Mouse (Mus musculus): ENCODE data around the gene Loxl3.

Gene Loxl3

GRCm38 (mm10) chr6:83003082-83003481 lies 30.9 kb upstream of the Loxl3 start:
- Histone ChIP-seq H3K9me3 (ENCODE audit: low read length) (no peaks in the 10 kb centered on the region), H3K27me3 (ENCODE audit: insufficient read depth, low read length) (no peaks in the 10 kb centered on the region), H3K4me3 (replicated peaks; ENCODE audit: low read length) (no peak overlapping the region), H3K36me3 (ENCODE audit: insufficient read depth, low read length) (no peaks in the 10 kb centered on the region), H3K4me1 (replicated peaks; ENCODE audit: low read depth, low read length) (no peaks in the 10 kb centered on the region)
- TF ChIP-seq NANOG (IDR thresholded peaks at IDR 0.05; ENCODE audit: borderline replicate concordance, low read length) (no peak), POU5F1 (IDR thresholded peaks at IDR 0.05; ENCODE audit: borderline replicate concordance, low read length) (no peak), CTCF (conservative IDR thresholded peaks at IDR 0.05; ENCODE audit: low read length) (no peak)

DNA sequence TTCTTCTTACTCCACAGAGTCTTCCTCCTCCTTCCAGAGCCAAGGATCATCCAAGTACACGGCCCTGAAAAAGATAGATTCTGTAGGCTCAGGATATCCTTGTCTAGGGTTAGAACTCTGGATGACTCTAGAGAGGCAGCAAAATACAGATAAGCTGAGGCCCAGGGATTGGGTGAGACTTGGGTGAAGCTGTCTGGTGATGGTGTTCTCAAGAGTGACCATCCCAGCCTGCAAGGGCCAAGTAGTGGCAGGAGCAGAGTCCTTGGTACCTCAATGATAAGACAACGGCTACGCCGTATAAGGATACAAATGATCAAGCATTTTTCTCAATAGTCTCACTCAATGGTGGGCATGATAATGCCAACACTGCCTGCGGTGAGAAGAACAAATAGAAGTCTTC lies 30.1 kb upstream of the Loxl3 start:
- TF ChIP-seq POU5F1 (IDR thresholded peaks at IDR 0.05; ENCODE audit: borderline replicate concordance, low read length) (no peak), NANOG (IDR thresholded peaks at IDR 0.05; ENCODE audit: borderline replicate concordance, low read length) (no peak), CTCF (conservative IDR thresholded peaks at IDR 0.05; ENCODE audit: low read length) (no peak)
- Histone ChIP-seq H3K9me3 (ENCODE audit: low read length) (no peaks in the 10 kb centered on the region), H3K4me3 (replicated peaks; ENCODE audit: low read length) (no peak overlapping the region), H3K27me3 (ENCODE audit: insufficient read depth, low read length) (no peaks in the 10 kb centered on the region), H3K36me3 (ENCODE audit: insufficient read depth, low read length) (no peaks in the 10 kb centered on the region), H3K4me1 (replicated peaks; ENCODE audit: low read depth, low read length) (no peaks in the 10 kb centered on the region)

- H3K4me1 ChIP-seq (replicated peaks; ENCODE audit: low read depth, low read length), result no peaks in the 10 kb centered on the region
- H3K4me3 ChIP-seq (replicated peaks; ENCODE audit: low read length), result no peak overlapping the region
- H3K36me3 ChIP-seq (ENCODE audit: insufficient read depth, low read length), result no peaks in the 10 kb centered on the region
- H3K9me3 ChIP-seq (ENCODE audit: low read length), result peaks cover under 1% of the 10 kb centered on the region; the same call in 1 of the 2 replicates
- TF ChIP-seq CTCF (conservative IDR thresholded peaks at IDR 0.05; ENCODE audit: low read length) (no peak), POU5F1 (IDR thresholded peaks at IDR 0.05; ENCODE audit: borderline replicate concordance, low read length) (no peak), NANOG (IDR thresholded peaks at IDR 0.05; ENCODE audit: borderline replicate concordance, low read length) (no peak)
- no peaks in the 10 kb centered on the region for H3K27me3 ChIP-seq (ENCODE audit: insufficient read depth, low read length)
Observed at GRCm38 (mm10) chr6:83004309-83004708, 29.7 kb upstream of the Loxl3 start.

DNA sequence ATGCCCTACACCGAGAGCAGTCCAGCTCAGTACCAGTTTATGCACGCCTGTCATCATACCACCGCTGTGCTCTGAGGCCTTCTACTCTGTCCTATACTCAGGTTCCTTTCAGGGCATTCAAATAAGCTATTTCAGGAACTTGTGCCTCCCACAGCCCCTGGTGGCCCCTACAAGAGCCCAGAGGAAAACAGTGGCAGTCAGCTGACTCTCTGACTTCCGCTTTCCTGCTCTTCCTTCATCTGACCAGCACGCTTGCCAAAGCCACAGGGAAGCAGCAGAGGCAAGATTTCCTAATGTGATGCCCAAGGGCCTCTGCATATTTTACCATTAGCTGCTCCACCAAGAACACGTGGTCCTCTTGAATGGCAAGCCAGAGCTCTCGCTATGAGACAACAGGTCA lies 29.1 kb upstream of the Loxl3 start:
- Histone ChIP-seq H3K4me1 (replicated peaks; ENCODE audit: low read depth, low read length) (no peaks in the 10 kb centered on the region), H3K9me3 (ENCODE audit: low read length) (peaks cover 6% of the 10 kb centered on the region), H3K36me3 (ENCODE audit: insufficient read depth, low read length) (no peaks in the 10 kb centered on the region), H3K27me3 (ENCODE audit: insufficient read depth, low read length) (no peaks in the 10 kb centered on the region), H3K4me3 (replicated peaks; ENCODE audit: low read length) (no peak overlapping the region)
- TF ChIP-seq POU5F1 (IDR thresholded peaks at IDR 0.05; ENCODE audit: borderline replicate concordance, low read length) (no peak), CTCF (conservative IDR thresholded peaks at IDR 0.05; ENCODE audit: low read length) (no peak), NANOG (IDR thresholded peaks at IDR 0.05; ENCODE audit: borderline replicate concordance, low read length) (no peak)

DNA sequence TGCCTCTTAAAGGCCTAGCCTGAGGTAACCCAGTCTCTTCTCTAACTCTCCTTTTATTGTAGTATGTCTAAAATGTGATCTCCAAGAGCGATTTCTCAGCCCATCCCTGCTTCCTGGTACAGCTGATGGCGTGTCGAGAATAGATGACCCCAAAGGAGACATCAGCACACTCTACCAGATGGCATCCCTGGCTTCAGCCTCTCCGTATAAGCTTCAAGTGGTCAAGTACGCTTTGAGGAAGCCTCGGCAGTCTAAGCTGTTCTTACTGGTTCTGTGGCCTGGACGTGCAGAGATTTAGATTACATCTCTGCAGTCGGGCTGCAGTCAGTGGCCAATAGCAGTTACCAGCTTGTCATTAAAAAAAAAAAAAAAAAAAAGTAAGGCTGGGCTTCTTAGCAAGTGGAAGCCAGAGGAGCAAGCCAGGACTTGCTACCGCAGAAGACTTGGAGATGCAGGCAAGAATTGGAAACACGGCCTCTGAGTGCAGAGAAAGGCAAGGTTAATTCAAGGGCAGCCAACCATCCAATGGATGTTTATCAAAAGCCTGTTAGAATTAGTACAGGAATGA lies 28.4 kb upstream of the Loxl3 start:
- no peak overlapping the region for H3K4me3 ChIP-seq (replicated peaks; ENCODE audit: low read length)
- no peaks in the 10 kb centered on the region for H3K4me1 ChIP-seq (replicated peaks; ENCODE audit: low read depth, low read length)
- no peak for TF ChIP-seq NANOG (IDR thresholded peaks at IDR 0.05; ENCODE audit: borderline replicate concordance, low read length)
- no peak for TF ChIP-seq POU5F1 (IDR thresholded peaks at IDR 0.05; ENCODE audit: borderline replicate concordance, low read length)
- no peaks in the 10 kb centered on the region for H3K36me3 ChIP-seq (ENCODE audit: insufficient read depth, low read length)
- H3K27me3 ChIP-seq (ENCODE audit: insufficient read depth, low read length), result no peaks in the 10 kb centered on the region
- H3K9me3 ChIP-seq (ENCODE audit: low read length), result peaks cover 13% of the 10 kb centered on the region

DNA sequence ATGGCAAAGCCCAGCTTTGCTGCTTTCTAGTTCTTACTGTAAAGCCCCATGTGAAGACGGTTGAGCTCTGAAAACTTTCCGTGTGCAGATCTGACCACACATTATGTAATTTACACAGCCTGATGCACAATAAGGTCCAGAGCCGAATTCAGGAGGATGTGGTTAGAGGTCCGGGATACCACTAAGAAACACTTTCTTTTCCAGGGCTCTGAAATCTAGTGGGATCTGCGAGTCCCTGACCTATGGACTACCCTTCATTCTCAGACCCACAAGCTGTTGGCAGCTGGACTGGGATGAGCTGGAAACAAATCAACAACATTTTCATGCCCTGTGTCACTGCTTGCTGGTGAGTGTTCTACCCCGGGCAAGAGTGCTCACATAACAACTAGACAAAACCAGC lies 27.9 kb upstream of the Loxl3 start:
- TF ChIP-seq POU5F1 (IDR thresholded peaks at IDR 0.05; ENCODE audit: borderline replicate concordance, low read length) (no peak), NANOG (IDR thresholded peaks at IDR 0.05; ENCODE audit: borderline replicate concordance, low read length) (no peak), CTCF (conservative IDR thresholded peaks at IDR 0.05; ENCODE audit: low read length) (no peak)
- H3K9me3 ChIP-seq (ENCODE audit: low read length), result peaks cover 19% of the 10 kb centered on the region
- H3K4me3 ChIP-seq (replicated peaks; ENCODE audit: low read length), result no peak overlapping the region
- H3K36me3 ChIP-seq (ENCODE audit: insufficient read depth, low read length), result no peaks in the 10 kb centered on the region
- no peaks in the 10 kb centered on the region for H3K4me1 ChIP-seq (replicated peaks; ENCODE audit: low read depth, low read length)
- H3K27me3 ChIP-seq (ENCODE audit: insufficient read depth, low read length), result no peaks in the 10 kb centered on the region

GRCm38 (mm10) chr6:83008659-83009058 lies 25.3 kb upstream of the Loxl3 start:
- Histone ChIP-seq H3K36me3 (ENCODE audit: insufficient read depth, low read length) (peaks cover 2% of the 10 kb centered on the region; the same call in 1 of the 2 replicates), H3K4me1 (replicated peaks; ENCODE audit: low read depth, low read length) (no peaks in the 10 kb centered on the region), H3K9me3 (ENCODE audit: low read length) (peaks cover 44% of the 10 kb centered on the region), H3K27me3 (ENCODE audit: insufficient read depth, low read length) (no peaks in the 10 kb centered on the region), H3K4me3 (replicated peaks; ENCODE audit: low read length) (no peak overlapping the region)
- TF ChIP-seq NANOG (IDR thresholded peaks at IDR 0.05; ENCODE audit: borderline replicate concordance, low read length) (no peak), CTCF (conservative IDR thresholded peaks at IDR 0.05; ENCODE audit: low read length) (no peak), POU5F1 (IDR thresholded peaks at IDR 0.05; ENCODE audit: borderline replicate concordance, low read length) (no peak)

- TF ChIP-seq CTCF (conservative IDR thresholded peaks at IDR 0.05; ENCODE audit: low read length) (no peak), NANOG (IDR thresholded peaks at IDR 0.05; ENCODE audit: borderline replicate concordance, low read length) (no peak), POU5F1 (IDR thresholded peaks at IDR 0.05; ENCODE audit: borderline replicate concordance, low read length) (no peak)
- Histone ChIP-seq H3K27me3 (ENCODE audit: insufficient read depth, low read length) (no peaks in the 10 kb centered on the region), H3K36me3 (ENCODE audit: insufficient read depth, low read length) (peaks cover 2% of the 10 kb centered on the region; the same call in 1 of the 2 replicates), H3K4me1 (replicated peaks; ENCODE audit: low read depth, low read length) (no peaks in the 10 kb centered on the region), H3K9me3 (ENCODE audit: low read length) (peaks cover 50% of the 10 kb centered on the region), H3K4me3 (replicated peaks; ENCODE audit: low read length) (no peak overlapping the region)
Observed at GRCm38 (mm10) chr6:83010010-83010409, 24.0 kb upstream of the Loxl3 start.

GRCm38 (mm10) chr6:83011255-83011654 lies 22.7 kb upstream of the Loxl3 start:
- Histone ChIP-seq H3K9me3 (ENCODE audit: low read length) (peaks cover 50% of the 10 kb centered on the region), H3K27me3 (ENCODE audit: insufficient read depth, low read length) (no peaks in the 10 kb centered on the region), H3K36me3 (ENCODE audit: insufficient read depth, low read length) (peaks cover 2% of the 10 kb centered on the region; the same call in 1 of the 2 replicates), H3K4me1 (replicated peaks; ENCODE audit: low read depth, low read length) (no peaks in the 10 kb centered on the region), H3K4me3 (replicated peaks; ENCODE audit: low read length) (no peak overlapping the region)
- no peak for TF ChIP-seq CTCF (conservative IDR thresholded peaks at IDR 0.05; ENCODE audit: low read length)
- TF ChIP-seq NANOG (IDR thresholded peaks at IDR 0.05; ENCODE audit: borderline replicate concordance, low read length), result no peak
- no peak for TF ChIP-seq POU5F1 (IDR thresholded peaks at IDR 0.05; ENCODE audit: borderline replicate concordance, low read length)

Data from E14TG2a.4 (cell line).